8 mouse cellular contexts compared by ENCODE assay signal in the genomic region with DNA sequence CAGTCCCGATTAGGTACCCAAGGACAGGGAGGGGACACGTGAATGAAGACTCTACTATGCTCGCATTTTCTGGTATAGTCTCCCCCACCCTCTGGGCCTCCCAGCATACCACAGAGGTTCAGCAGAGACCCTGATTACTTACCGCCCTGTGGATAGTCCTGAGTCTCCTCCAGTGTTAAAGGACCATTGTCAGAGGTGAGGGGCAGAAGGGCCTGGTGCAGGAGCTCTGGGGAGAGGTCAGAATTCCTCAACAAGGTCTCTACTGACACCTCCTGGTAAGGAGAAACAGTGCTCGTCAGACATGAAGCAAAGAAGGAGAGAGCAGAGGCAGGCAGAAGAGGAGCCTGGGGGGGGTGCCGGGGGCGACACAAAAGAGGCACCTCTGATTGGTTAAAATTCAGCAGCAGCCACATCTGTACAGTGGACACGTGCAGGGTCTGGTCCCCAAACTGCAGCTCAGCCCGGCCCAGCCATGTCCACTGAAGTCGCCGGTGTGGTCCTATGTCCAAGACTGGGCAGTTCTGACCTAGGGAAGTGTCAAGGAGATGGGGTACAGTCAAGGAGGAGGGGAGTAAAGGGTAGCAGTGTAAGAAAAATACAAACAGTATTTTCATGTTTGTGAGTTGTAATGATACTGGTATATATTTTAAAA. TPM values are rescaled to one million over a fixed set of nuclear protein-coding genes. Genes with fewer than 3 reads are reported as not detected.
A peak's percentile ranks its signal among the peaks of the same experiment; 100 is the strongest.
DNase-seq lines count a peak whose midpoint lies in the region; ATAC-seq lines count a peak whose summit lies in the region.

No protein-coding gene starts in this region.

- no peaks in the 10 kb centered on the region for H3K27me3 ChIP-seq in intestine, embryonic 14.5 days (replicated peaks; ENCODE audit: control insufficient read depth, insufficient read depth, low read length)
- no peaks in the 10 kb centered on the region for H3K27me3 ChIP-seq in intestine, embryonic 16.5 days (replicated peaks; ENCODE audit: control insufficient read depth, insufficient read depth, low read length)
- H3K27me3 ChIP-seq in forebrain, embryonic 14.5 days (replicated peaks; ENCODE audit: control insufficient read depth, insufficient read depth, low read length): no peaks in the 10 kb centered on the region

- no peaks in the 10 kb centered on the region for H3K4me1 ChIP-seq in intestine, embryonic 14.5 days (replicated peaks; ENCODE audit: control insufficient read depth, insufficient read depth, low read length)
- H3K4me1 ChIP-seq in intestine, embryonic 16.5 days (ENCODE audit: control insufficient read depth, insufficient read depth, low read length): no peaks in the 10 kb centered on the region
- H3K4me1 ChIP-seq in forebrain, embryonic 14.5 days (ENCODE audit: control insufficient read depth, insufficient read depth, low read length): no peaks in the 10 kb centered on the region

- no peak for DNase-seq in intestine, embryonic 14.5 days (ENCODE audit: low spot score)
- peak; percentile 80 for DNase-seq in ES-CJ7 (ENCODE audit: low read depth, low spot score)
- DNase-seq in forebrain, embryonic 14.5 days (ENCODE audit: low spot score): peak; percentile 52
- peak; percentile 59 for DNase-seq in mesoderm, embryonic 11.5 days (ENCODE audit: low read depth, low spot score)
- DNase-seq in layer of hippocampus, adult 8-10 months (ENCODE audit: low spot score in 2 of 2): no peak
- DNase-seq in T-cell, adult 2 months (ENCODE audit: low spot score): no peak
- no peak for DNase-seq in urinary bladder, postnatal 36 days (ENCODE audit: low spot score in 2 of 2)

- 0 out of 2 replicates have a peak, but pooled peaks have one; percentile 43 for ATAC-seq in intestine, embryonic 14.5 days (replicated peaks; ENCODE audit: low FRiP score, low TSS enrichment, low read depth)
- no peak for ATAC-seq in intestine, embryonic 16.5 days
- ATAC-seq in forebrain, embryonic 14.5 days: 0 out of 2 replicates have a peak, but pooled peaks have one; percentile 15

- H3K27ac ChIP-seq in intestine, embryonic 14.5 days (ENCODE audit: low read depth): no peak overlapping the region
- no peak overlapping the region for H3K27ac ChIP-seq in intestine, embryonic 16.5 days (ENCODE audit: low read length)
- H3K27ac ChIP-seq in forebrain, embryonic 14.5 days (ENCODE audit: low read depth, low read length): no peak overlapping the region

- no peaks in the 10 kb centered on the region for H3K9me3 ChIP-seq in intestine, embryonic 14.5 days (ENCODE audit: control insufficient read depth, low read length)
- no peaks in the 10 kb centered on the region for H3K9me3 ChIP-seq in intestine, embryonic 16.5 days (ENCODE audit: control insufficient read depth, low read length)
- no peaks in the 10 kb centered on the region for H3K9me3 ChIP-seq in forebrain, embryonic 14.5 days (replicated peaks; ENCODE audit: control insufficient read depth, low read length)

- WGBS in intestine, embryonic 14.5 days: 48% methylated on average over 11 of the region's 11 CpGs
- WGBS in intestine, embryonic 16.5 days: 45% methylated on average over 11 of the region's 11 CpGs
- 42% methylated on average over 11 of the region's 11 CpGs for WGBS in forebrain, embryonic 14.5 days

- H3K4me3 ChIP-seq in intestine, embryonic 14.5 days (ENCODE audit: low read depth, low read length): no peak overlapping the region
- H3K4me3 ChIP-seq in intestine, embryonic 16.5 days (ENCODE audit: low read length): no peak overlapping the region
- no peak overlapping the region for H3K4me3 ChIP-seq in forebrain, embryonic 14.5 days (ENCODE audit: low read depth, low read length)

- H3K9ac ChIP-seq in intestine, embryonic 14.5 days (ENCODE audit: low read length): no peak overlapping the region
- no peak overlapping the region for H3K9ac ChIP-seq in intestine, embryonic 16.5 days (ENCODE audit: low read depth, low read length)
- no peak overlapping the region for H3K9ac ChIP-seq in forebrain, embryonic 14.5 days (ENCODE audit: low read length)

- H3K36me3 ChIP-seq in intestine, embryonic 14.5 days (ENCODE audit: control insufficient read depth, insufficient read depth, low read length): no peaks in the 10 kb centered on the region
- no peaks in the 10 kb centered on the region for H3K36me3 ChIP-seq in intestine, embryonic 16.5 days (ENCODE audit: control insufficient read depth, insufficient read depth, low read length)
- H3K36me3 ChIP-seq in forebrain, embryonic 14.5 days (ENCODE audit: control insufficient read depth, insufficient read depth, low read length): no peaks in the 10 kb centered on the region

- no peak overlapping the region for H3K4me2 ChIP-seq in intestine, embryonic 14.5 days (ENCODE audit: low read length)
- H3K4me2 ChIP-seq in intestine, embryonic 16.5 days (ENCODE audit: low read depth, low read length): no peak overlapping the region
- H3K4me2 ChIP-seq in forebrain, embryonic 14.5 days (ENCODE audit: low read length): no peak overlapping the region

RNA-seq across cellular contexts. Expression of a gene that starts 14.7 kb away (rescaled TPM):
- polyA plus RNA-seq in intestine, embryonic 14.5 days (2014; fragmentation: Nextera tagmentation; extraction: Ambion mirVana): 58.4 and 64.4 TPM in 2 replicates
- polyA plus RNA-seq in intestine, embryonic 16.5 days (2015; fragmentation: Nextera tagmentation; extraction: Ambion mirVana): 40.4 and 45.1 TPM in 2 replicates
- polyA plus RNA-seq in forebrain, embryonic 14.5 days (2014; fragmentation: Nextera tagmentation; extraction: Ambion mirVana): 33.0 and 41.6 TPM in 2 replicates
- total RNA-seq in layer of hippocampus, adult 8-10 months (2022): 1 to 10 TPM; 4.1 to 7.5 (median 6.0) TPM

RNA-seq across cellular contexts. Expression of a gene that starts 23.7 kb away (rescaled TPM):
- 0.32 and 0.39 TPM in 2 replicates for polyA plus RNA-seq in intestine, embryonic 14.5 days (2014; fragmentation: Nextera tagmentation; extraction: Ambion mirVana)
- polyA plus RNA-seq in intestine, embryonic 16.5 days (2015; fragmentation: Nextera tagmentation; extraction: Ambion mirVana): 0.15 and 0.16 TPM in 2 replicates
- polyA plus RNA-seq in forebrain, embryonic 14.5 days (2014; fragmentation: Nextera tagmentation; extraction: Ambion mirVana): 3.8 and 4.8 TPM in 2 replicates
- 100 to 1,000 TPM; 101 to 124 (median 111) TPM for total RNA-seq in layer of hippocampus, adult 8-10 months (2022)

RNA-seq across cellular contexts. Expression of a gene that starts 35.0 kb away (rescaled TPM):
- 3.8 and 3.9 TPM in 2 replicates for polyA plus RNA-seq in intestine, embryonic 14.5 days (2014; fragmentation: Nextera tagmentation; extraction: Ambion mirVana)
- 2.8 and 3.0 TPM in 2 replicates for polyA plus RNA-seq in intestine, embryonic 16.5 days (2015; fragmentation: Nextera tagmentation; extraction: Ambion mirVana)
- 7.6 and 10.8 TPM in 2 replicates for polyA plus RNA-seq in forebrain, embryonic 14.5 days (2014; fragmentation: Nextera tagmentation; extraction: Ambion mirVana)
- total RNA-seq in layer of hippocampus, adult 8-10 months (2022): 10 to 100 TPM; 57.2 to 81.6 (median 63.8) TPM

RNA-seq across cellular contexts. Expression of a gene that starts 44.8 kb away (rescaled TPM):
- polyA plus RNA-seq in intestine, embryonic 14.5 days (2014; fragmentation: Nextera tagmentation; extraction: Ambion mirVana): 11.9 and 12.4 TPM in 2 replicates
- 4.9 and 5.9 TPM in 2 replicates for polyA plus RNA-seq in intestine, embryonic 16.5 days (2015; fragmentation: Nextera tagmentation; extraction: Ambion mirVana)
- 4.6 and 4.7 TPM in 2 replicates for polyA plus RNA-seq in forebrain, embryonic 14.5 days (2014; fragmentation: Nextera tagmentation; extraction: Ambion mirVana)
- total RNA-seq in layer of hippocampus, adult 8-10 months (2022): 10 to 100 TPM; 66.2 to 84.0 (median 73.5) TPM

Comparison
In these comparisons a context has a peak if more than half of its experiments do, and no peak if none do; other contexts are left out.
1. DNase-seq: peak in ES-CJ7 (single experiment), forebrain, embryonic 14.5 days (single experiment) and mesoderm, embryonic 11.5 days (single experiment); none in intestine, embryonic 14.5 days (single experiment), layer of hippocampus, adult 8-10 months (0 of 2), T-cell, adult 2 months (single experiment) and urinary bladder, postnatal 36 days (0 of 2).